Comparison of ENCODE assay signal across 8 mouse cellular contexts in genomic region chr15:3996267-3997010, GRCm38 (mm10). TPM values are rescaled to one million over a fixed set of nuclear protein-coding genes. Genes with fewer than 3 reads are reported as not detected.
A peak's percentile ranks its signal among the peaks of the same experiment; 100 is the strongest.
DNase-seq lines count a peak whose midpoint lies in the region; ATAC-seq and TF ChIP-seq lines count a peak whose summit lies in the region.

No protein-coding gene starts in this region.

- peak overlapping the region; percentile 87 for H3K27ac ChIP-seq in heart, adult 2 months
- peak overlapping the region; percentile 94 for H3K27ac ChIP-seq in CH12.LX (ENCODE audit: insufficient read depth, low read depth)
- H3K27ac ChIP-seq in forebrain, embryonic 10.5 days, result peak overlapping the region; percentile 95
- H3K27ac ChIP-seq in liver, embryonic 12.5 days, result peak overlapping the region; percentile 89

- peaks cover 9% of the 10 kb centered on the region for H3K36me3 ChIP-seq in heart, adult 2 months (ENCODE audit: control insufficient read depth, insufficient read depth, low read length)
- H3K36me3 ChIP-seq in CH12.LX (replicated peaks in 1 of 2; ENCODE audit: control insufficient read depth in 1 of 2, insufficient read depth in 1 of 2, low read length in 1 of 2), result peaks cover 7 to 10% of the 10 kb centered on the region in 2 experiments
- H3K36me3 ChIP-seq in forebrain, embryonic 10.5 days (replicated peaks), result peaks cover 7% of the 10 kb centered on the region
- peaks cover 8% of the 10 kb centered on the region for H3K36me3 ChIP-seq in liver, embryonic 12.5 days

- in situ Hi-C loops in CH12.LX (cut with MboI; ENCODE audit: low pct_ligation_motif_present, low pct_unique_long_range_greater_than_20kb, low sequenced_read_pairs), result no loop called here

- no peak for TF ChIP-seq CTCF in heart, adult 2 months (IDR thresholded peaks at IDR 0.05)
- TF ChIP-seq CTCF in CH12.LX (conservative IDR thresholded peaks at IDR 0.05 in 1 of 2, IDR thresholded peaks at IDR 0.05 in 1 of 2; ENCODE audit: low read depth in 2 of 2, low read length in 2 of 2), result no peak

- peak overlapping the region; percentile 48 for H3K4me3 ChIP-seq in heart, adult 2 months
- peak overlapping the region; percentile 56 to 64 (median 63) for H3K4me3 ChIP-seq in CH12.LX (replicated peaks in 1 of 3; ENCODE audit: low read depth in 2 of 3, low read length in 2 of 3, poor library complexity in 1 of 3)
- peak overlapping the region; percentile 74 for H3K4me3 ChIP-seq in forebrain, embryonic 10.5 days
- H3K4me3 ChIP-seq in liver, embryonic 12.5 days, result peak overlapping the region; percentile 84

- H3K4me1 ChIP-seq in heart, adult 2 months (ENCODE audit: control insufficient read depth, insufficient read depth, low read length), result no peaks in the 10 kb centered on the region; the same call in none of the 2 replicates
- H3K4me1 ChIP-seq in CH12.LX (ENCODE audit: control insufficient read depth in 1 of 2, insufficient read depth in 2 of 2), result peaks cover 3 to 18% of the 10 kb centered on the region in 2 experiments; a peak in 3 of 4 replicates
- peaks cover 21% of the 10 kb centered on the region for H3K4me1 ChIP-seq in forebrain, embryonic 10.5 days
- H3K4me1 ChIP-seq in liver, embryonic 12.5 days, result peaks cover 13% of the 10 kb centered on the region

- H3K9ac ChIP-seq in heart, adult 2 months (ENCODE audit: low read depth, low read length), result peak overlapping the region; percentile 85
- peak overlapping the region; percentile 80 for H3K9ac ChIP-seq in CH12.LX (ENCODE audit: insufficient read depth, low read depth)
- H3K9ac ChIP-seq in liver, embryonic 12.5 days, result peak overlapping the region; percentile 74

- 18% methylated on average over 14 of the region's 14 CpGs for WGBS in heart, adult 2 months
- 24% methylated on average over 14 of the region's 14 CpGs for WGBS in forebrain, embryonic 10.5 days
- WGBS in liver, embryonic 12.5 days (ENCODE audit: insufficient replicate concordance), result 22% methylated on average over 14 of the region's 14 CpGs

- no peak for TF ChIP-seq RAD21 in CH12.LX (IDR thresholded peaks at IDR 0.05; ENCODE audit: low read depth, low read length)

- H3K9me3 ChIP-seq in CH12.LX (replicated peaks; ENCODE audit: low read length), result no peaks in the 10 kb centered on the region
- H3K9me3 ChIP-seq in forebrain, embryonic 10.5 days, result no peaks in the 10 kb centered on the region
- H3K9me3 ChIP-seq in liver, embryonic 12.5 days (replicated peaks), result no peaks in the 10 kb centered on the region

- H3K27me3 ChIP-seq in heart, adult 2 months (ENCODE audit: control insufficient read depth, insufficient read depth, low read length), result no peaks in the 10 kb centered on the region
- no peaks in the 10 kb centered on the region for H3K27me3 ChIP-seq in CH12.LX (replicated peaks)
- H3K27me3 ChIP-seq in forebrain, embryonic 10.5 days (ENCODE audit: poor library complexity, severe bottlenecking), result no peaks in the 10 kb centered on the region
- no peaks in the 10 kb centered on the region for H3K27me3 ChIP-seq in liver, embryonic 12.5 days (replicated peaks)

- no peaks in the 10 kb centered on the region for H3K79me2 ChIP-seq in heart, adult 2 months (replicated peaks; ENCODE audit: control insufficient read depth, insufficient read depth, low read length)
- H3K79me2 ChIP-seq in CH12.LX (replicated peaks; ENCODE audit: control insufficient read depth, extremely low read depth, insufficient read depth, poor library complexity, severe bottlenecking), result peaks cover 6% of the 10 kb centered on the region; the same call in 1 of the 2 replicates

- TF ChIP-seq POLR2A in heart, adult 2 months (IDR thresholded peaks at IDR 0.05; ENCODE audit: insufficient read depth, low read depth, low read length), result no peak; the same call in 1 of the 2 replicates
- peak; percentile 68; the same call in 1 of the 2 replicates for TF ChIP-seq POLR2A in CH12.LX (IDR thresholded peaks at IDR 0.05; ENCODE audit: low read depth, low read length)

- TF ChIP-seq EP300 in heart, adult 2 months (IDR thresholded peaks at IDR 0.05; ENCODE audit: insufficient read depth, low read depth, low read length), result no peak
- no peak for TF ChIP-seq EP300 in CH12.LX (IDR thresholded peaks at IDR 0.05; ENCODE audit: low read length)

- no peak for ATAC-seq in liver, embryonic 12.5 days

- DNase-seq in heart, adult 2 months, result no peak
- no peak for DNase-seq in heart, adult 9 months (ENCODE audit: low spot score in 2 of 2)
- no peak for DNase-seq in CH12.LX (ENCODE audit: extremely low read depth)
- no peak for DNase-seq in forebrain, embryonic 10.5 days (ENCODE audit: extremely low spot score, low spot score)
- no peak for DNase-seq in ovary, adult 18-20 months (ENCODE audit: low spot score)
- DNase-seq in frontal cortex, postnatal 10 days (ENCODE audit: low spot score in 2 of 2), result no peak
- DNase-seq in left cerebral cortex, postnatal 14 days (ENCODE audit: low spot score in 2 of 2), result no peak

- peak overlapping the region; percentile 67 for H3K4me2 ChIP-seq in CH12.LX (ENCODE audit: insufficient read depth, low read depth, poor library complexity, severe bottlenecking)
- peak overlapping the region; percentile 85 for H3K4me2 ChIP-seq in liver, embryonic 12.5 days

- intact Hi-C loops in heart, adult 2 months (cut with DNase I), result loop anchor here (1.0 kb wide), 1 partner anchor 31 kb away; no protein-coding TSS in a partner anchor
- intact Hi-C loops in left cerebral cortex, postnatal 14 days (cut with DNase I), result no loop called here

- dilution Hi-C loops in CH12.LX (cut with MboI; ENCODE audit: extremely low pct_ligation_motif_present, extremely low pct_unique_long_range_greater_than_20kb, low sequenced_read_pairs), result no loop called here

TF ChIP-seq in CH12.LX, 34 proteins besides CTCF, POLR2A, EP300 and RAD21:
- no peak for TF ChIP-seq BHLHE40 (IDR thresholded peaks at IDR 0.05; ENCODE audit: low read depth, low read length)
- no peak for TF ChIP-seq E2F4 (IDR thresholded peaks at IDR 0.05; ENCODE audit: insufficient replicate concordance, low read depth, low read length)
- peak; percentile 62 for TF ChIP-seq MYC (IDR thresholded peaks at IDR 0.05; ENCODE audit: low read depth, low read length)
- no peak for TF ChIP-seq ETS1 (conservative IDR thresholded peaks at IDR 0.05; ENCODE audit: low read depth, low read length)
- no peak for TF ChIP-seq JUN (IDR thresholded peaks at IDR 0.05; ENCODE audit: insufficient read depth, low read depth, low read length)
- TF ChIP-seq MEF2A (IDR thresholded peaks at IDR 0.05; ENCODE audit: borderline replicate concordance, low read depth, low read length), result no peak
- no peak for TF ChIP-seq GABPA (IDR thresholded peaks at IDR 0.05; ENCODE audit: insufficient replicate concordance, low read depth, low read length)
- TF ChIP-seq TBP (conservative IDR thresholded peaks at IDR 0.05; ENCODE audit: low read depth, low read length), result peak; percentile 86
- peak; percentile 78 for TF ChIP-seq MAX (IDR thresholded peaks at IDR 0.05; ENCODE audit: low read length)
- TF ChIP-seq NRF1 (IDR thresholded peaks at IDR 0.05; ENCODE audit: low read depth, low read length), result no peak
- peak; percentile 53 for TF ChIP-seq ELF1 (IDR thresholded peaks at IDR 0.05; ENCODE audit: low read depth, low read length)
- TF ChIP-seq MXI1 (IDR thresholded peaks at IDR 0.05; ENCODE audit: low read depth, low read length), result no peak
- TF ChIP-seq SMC3 (IDR thresholded peaks at IDR 0.05; ENCODE audit: low read depth, low read length), result no peak
TF ChIP-seq in CH12.LX: peak in this region for 4.

RNA-seq across cellular contexts. Expression of gene AW549877, which starts 0.9 kb away (rescaled TPM):
- total RNA-seq in heart, adult 2 months (2021), result 10 to 100 TPM; 19.3 to 21.2 TPM
- 11.7 and 30.0 TPM in 2 replicates for polyA plus RNA-seq in heart, adult 2 months (2012; rRNA removed)
- total RNA-seq in CH12.LX (2012; rRNA removed), result 4.3 and 6.0 TPM in 2 replicates
- total RNA-seq in CH12.LX (2014; rRNA removed), result 10.7 and 11.6 TPM in 2 replicates
- polyA plus RNA-seq in CH12.LX (2012; ENCODE audit: insufficient read length, low read depth), result 12.3 and 13.2 TPM in 2 replicates
- polyA plus RNA-seq in forebrain, embryonic 10.5 days (2016; fragmentation: Nextera tagmentation; extraction: Ambion mirVana), result 37.5 and 38.1 TPM in 2 replicates
- polyA plus RNA-seq in liver, embryonic 12.5 days (2016; fragmentation: Nextera tagmentation; extraction: Ambion mirVana), result 10.3 and 10.7 TPM in 2 replicates
- total RNA-seq in left cerebral cortex, postnatal 14 days (2021), result 10 to 100 TPM; 41.4 to 42.6 TPM

RNA-seq across cellular contexts. Expression of gene Fbxo4, which starts 17.1 kb away (rescaled TPM):
- 1 to 10 TPM; 6.7 to 8.1 TPM for total RNA-seq in heart, adult 2 months (2021)
- polyA plus RNA-seq in heart, adult 2 months (2012; rRNA removed), result 6.0 and 9.9 TPM in 2 replicates
- total RNA-seq in CH12.LX (2012; rRNA removed), result 15.4 and 16.4 TPM in 2 replicates
- total RNA-seq in CH12.LX (2014; rRNA removed), result 29.1 and 32.6 TPM in 2 replicates
- 18.3 and 20.0 TPM in 2 replicates for polyA plus RNA-seq in CH12.LX (2012; ENCODE audit: insufficient read length, low read depth)
- 3.3 and 4.0 TPM in 2 replicates for polyA plus RNA-seq in forebrain, embryonic 10.5 days (2016; fragmentation: Nextera tagmentation; extraction: Ambion mirVana)
- polyA plus RNA-seq in liver, embryonic 12.5 days (2016; fragmentation: Nextera tagmentation; extraction: Ambion mirVana), result 4.0 and 4.5 TPM in 2 replicates
- total RNA-seq in left cerebral cortex, postnatal 14 days (2021), result 10 to 100 TPM in 1 of 2 experiments, 1 to 10 TPM in 1; 6.0 to 10.0 TPM

RNA-seq across cellular contexts. Expression of gene Oxct1, which starts 29.7 kb away (rescaled TPM):
- total RNA-seq in heart, adult 2 months (2021), result 1,000 to 10,000 TPM; 1,394 to 1,524 TPM
- polyA plus RNA-seq in heart, adult 2 months (2012; rRNA removed), result 304 and 520 TPM in 2 replicates
- 101 and 103 TPM in 2 replicates for total RNA-seq in CH12.LX (2012; rRNA removed)
- 105 and 107 TPM in 2 replicates for total RNA-seq in CH12.LX (2014; rRNA removed)
- 127 TPM in 2 replicates for polyA plus RNA-seq in CH12.LX (2012; ENCODE audit: insufficient read length, low read depth)
- 125 and 128 TPM in 2 replicates for polyA plus RNA-seq in forebrain, embryonic 10.5 days (2016; fragmentation: Nextera tagmentation; extraction: Ambion mirVana)
- polyA plus RNA-seq in liver, embryonic 12.5 days (2016; fragmentation: Nextera tagmentation; extraction: Ambion mirVana), result 41.0 and 43.8 TPM in 2 replicates
- total RNA-seq in left cerebral cortex, postnatal 14 days (2021), result 100 to 1,000 TPM; 545 to 573 TPM
